Mouse (Mus musculus): ENCODE measurements around the gene Ten1. TPM values are rescaled to one million over a fixed set of nuclear protein-coding genes. Genes with fewer than 3 reads are reported as not detected.
A peak's percentile ranks its signal among the peaks of the same experiment; 100 is the strongest.

The Ten1 gene
- polyA plus RNA-seq, 1 experiment from 2014 or later: 54.9 TPM

- ATAC-seq (ENCODE audit: insufficient read depth, low FRiP score, low TSS enrichment): no peak
- WGBS: 54% methylated on average over 11 of the region's 11 CpGs
- peaks cover 2% of the 10 kb centered on the region; the same call in 1 of the 2 replicates for H3K36me3 ChIP-seq (ENCODE audit: control insufficient read depth, insufficient read depth, low read length)
Measured at GRCm38 (mm10) chr11:116187226-116187930, 11.3 kb upstream of the Ten1 start.

GRCm38 (mm10) chr11:116194619-116195018 lies 4.0 kb upstream of the Ten1 start:
- DNase-seq (ENCODE audit: low spot score): no peak
- Histone ChIP-seq H3K36me3 (ENCODE audit: control insufficient read depth, insufficient read depth, low read length) (no peaks in the 10 kb centered on the region), H3K27me3 (ENCODE audit: control insufficient read depth, insufficient read depth, low read length) (no peaks in the 10 kb centered on the region), H3K27ac (ENCODE audit: low read depth, low read length) (no peak overlapping the region), H3K4me1 (ENCODE audit: control insufficient read depth, insufficient read depth, low read length) (no peaks in the 10 kb centered on the region), H3K4me3 (ENCODE audit: low read depth, low read length) (no peak overlapping the region), H3K4me2 (ENCODE audit: low read depth) (no peak overlapping the region), H3K9ac (ENCODE audit: low read length) (no peak overlapping the region), H3K9me3 (ENCODE audit: control insufficient read depth, low read length) (no peaks in the 10 kb centered on the region)
- WGBS: 96% methylated on average over 8 of the region's 8 CpGs
- no peak for ATAC-seq (ENCODE audit: insufficient read depth, low FRiP score, low TSS enrichment)

More at GRCm38 (mm10) chr11:116187226-116187930, 11.3 kb upstream of the Ten1 start:
- Histone ChIP-seq H3K27me3 (ENCODE audit: control insufficient read depth, insufficient read depth, low read length) (no peaks in the 10 kb centered on the region), H3K9me3 (ENCODE audit: control insufficient read depth, low read length) (no peaks in the 10 kb centered on the region), H3K9ac (ENCODE audit: low read length) (no peak overlapping the region), H3K4me2 (ENCODE audit: low read depth) (no peak overlapping the region), H3K27ac (ENCODE audit: low read depth, low read length) (no peak overlapping the region), H3K4me3 (ENCODE audit: low read depth, low read length) (no peak overlapping the region), H3K4me1 (ENCODE audit: control insufficient read depth, insufficient read depth, low read length) (no peaks in the 10 kb centered on the region)
- DNase-seq (ENCODE audit: low spot score): no peak

- no peak for ATAC-seq (ENCODE audit: insufficient read depth, low FRiP score, low TSS enrichment)
- Histone ChIP-seq H3K4me1 (ENCODE audit: control insufficient read depth, insufficient read depth, low read length) (no peaks in the 10 kb centered on the region), H3K36me3 (ENCODE audit: control insufficient read depth, insufficient read depth, low read length) (no peaks in the 10 kb centered on the region)
Measured at GRCm38 (mm10) chr11:116195252-116195651, 3.4 kb upstream of the Ten1 start.

DNA sequence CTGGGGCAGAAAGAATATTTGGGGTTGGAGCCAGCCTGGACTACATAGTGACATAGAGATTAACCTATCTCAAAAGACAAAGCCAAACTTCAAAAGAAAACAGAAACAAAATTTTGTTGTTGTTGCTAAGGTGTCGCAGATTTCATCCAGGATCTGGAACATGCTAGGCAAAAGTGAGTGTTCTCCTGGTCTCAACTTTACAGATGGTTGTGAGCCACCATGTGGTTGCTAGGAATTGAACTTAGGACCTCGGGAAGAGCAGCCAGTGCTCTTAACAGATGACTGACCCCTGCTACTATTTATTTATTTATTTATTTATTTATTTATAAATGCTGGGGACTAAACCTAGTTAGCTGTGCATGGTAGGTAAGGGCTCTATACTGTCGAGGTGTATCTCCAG lies 2.3 kb upstream of the Ten1 start:
- Histone ChIP-seq H3K36me3 (ENCODE audit: control insufficient read depth, insufficient read depth, low read length) (no peaks in the 10 kb centered on the region), H3K9ac (ENCODE audit: low read length) (no peak overlapping the region), H3K27me3 (ENCODE audit: control insufficient read depth, insufficient read depth, low read length) (no peaks in the 10 kb centered on the region), H3K4me2 (ENCODE audit: low read depth) (no peak overlapping the region), H3K9me3 (ENCODE audit: control insufficient read depth, low read length) (no peaks in the 10 kb centered on the region), H3K4me1 (ENCODE audit: control insufficient read depth, insufficient read depth, low read length) (no peaks in the 10 kb centered on the region), H3K27ac (ENCODE audit: low read depth, low read length) (no peak overlapping the region), H3K4me3 (ENCODE audit: low read depth, low read length) (no peak overlapping the region)
- DNase-seq (ENCODE audit: low spot score) (no peak), ATAC-seq (ENCODE audit: insufficient read depth, low FRiP score, low TSS enrichment) (no peak)
- 86% methylated on average over 3 of the region's 3 CpGs for WGBS

More at GRCm38 (mm10) chr11:116195252-116195651, 3.4 kb upstream of the Ten1 start:
- Histone ChIP-seq H3K27ac (ENCODE audit: low read depth, low read length) (no peak overlapping the region), H3K9ac (ENCODE audit: low read length) (no peak overlapping the region; the same call in 1 of the 2 replicates), H3K9me3 (ENCODE audit: control insufficient read depth, low read length) (no peaks in the 10 kb centered on the region), H3K4me3 (ENCODE audit: low read depth, low read length) (no peak overlapping the region), H3K4me2 (ENCODE audit: low read depth) (no peak overlapping the region), H3K27me3 (ENCODE audit: control insufficient read depth, insufficient read depth, low read length) (no peaks in the 10 kb centered on the region)
- no peak for DNase-seq (ENCODE audit: low spot score)
- 84% methylated on average over 5 of the region's 5 CpGs for WGBS

- no peak overlapping the region for H3K4me2 ChIP-seq (ENCODE audit: low read depth)
- H3K4me1 ChIP-seq (ENCODE audit: control insufficient read depth, insufficient read depth, low read length): no peaks in the 10 kb centered on the region
- H3K4me3 ChIP-seq (ENCODE audit: low read depth, low read length): no peak overlapping the region
- DNase-seq (ENCODE audit: low spot score) (no peak), ATAC-seq (ENCODE audit: insufficient read depth, low FRiP score, low TSS enrichment) (no peak)
- no peak overlapping the region for H3K27ac ChIP-seq (ENCODE audit: low read depth, low read length)
- WGBS: 95% methylated on average over 18 of the region's 18 CpGs
- no peaks in the 10 kb centered on the region for H3K27me3 ChIP-seq (ENCODE audit: control insufficient read depth, insufficient read depth, low read length)
- H3K9me3 ChIP-seq (ENCODE audit: control insufficient read depth, low read length): no peaks in the 10 kb centered on the region
- no peaks in the 10 kb centered on the region for H3K36me3 ChIP-seq (ENCODE audit: control insufficient read depth, insufficient read depth, low read length)
- H3K9ac ChIP-seq (ENCODE audit: low read length): no peak overlapping the region
Measured at GRCm38 (mm10) chr11:116196866-116197583, 1.6 kb upstream of the Ten1 start.

GRCm38 (mm10) chr11:116197584-116197906 lies 1.1 kb upstream of the Ten1 start:
- WGBS: 93% methylated on average over 6 of the region's 6 CpGs
- ATAC-seq (ENCODE audit: insufficient read depth, low FRiP score, low TSS enrichment) (no peak), DNase-seq (ENCODE audit: low spot score) (no peak)
- Histone ChIP-seq H3K9ac (ENCODE audit: low read length) (no peak overlapping the region), H3K4me3 (ENCODE audit: low read depth, low read length) (no peak overlapping the region), H3K27me3 (ENCODE audit: control insufficient read depth, insufficient read depth, low read length) (no peaks in the 10 kb centered on the region), H3K4me2 (ENCODE audit: low read depth) (no peak overlapping the region), H3K4me1 (ENCODE audit: control insufficient read depth, insufficient read depth, low read length) (no peaks in the 10 kb centered on the region), H3K27ac (ENCODE audit: low read depth, low read length) (no peak overlapping the region), H3K36me3 (ENCODE audit: control insufficient read depth, insufficient read depth, low read length) (no peaks in the 10 kb centered on the region), H3K9me3 (ENCODE audit: control insufficient read depth, low read length) (no peaks in the 10 kb centered on the region)

DNA sequence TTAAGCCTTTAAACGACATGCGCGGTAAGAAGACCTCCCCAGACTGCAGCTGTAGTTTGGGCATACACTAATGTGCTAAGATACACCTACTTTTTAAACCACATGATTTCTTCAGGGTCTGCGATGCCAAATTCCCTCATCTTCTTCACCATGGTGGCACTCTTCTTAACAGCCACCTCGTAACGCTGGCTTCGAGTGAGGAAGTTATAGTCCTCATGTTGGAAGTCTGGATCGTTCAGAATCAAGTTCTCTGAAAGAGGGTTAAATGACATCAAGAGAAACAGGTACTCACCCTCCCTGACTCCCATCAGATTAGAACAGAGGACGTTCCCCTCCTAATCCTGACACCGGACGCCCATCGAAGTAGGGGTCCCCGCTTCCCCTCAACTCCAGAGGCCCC lies 523 bp upstream of the Ten1 start:
- Histone ChIP-seq H3K4me1 (ENCODE audit: control insufficient read depth, insufficient read depth, low read length) (no peaks in the 10 kb centered on the region), H3K9me3 (ENCODE audit: control insufficient read depth, low read length) (no peaks in the 10 kb centered on the region), H3K36me3 (ENCODE audit: control insufficient read depth, insufficient read depth, low read length) (no peaks in the 10 kb centered on the region), H3K9ac (ENCODE audit: low read length) (peak overlapping the region; percentile 75), H3K4me3 (ENCODE audit: low read depth, low read length) (peak overlapping the region; percentile 63), H3K27me3 (ENCODE audit: control insufficient read depth, insufficient read depth, low read length) (no peaks in the 10 kb centered on the region), H3K27ac (ENCODE audit: low read depth, low read length) (peak overlapping the region; percentile 89; the same call in 1 of the 2 replicates), H3K4me2 (ENCODE audit: low read depth) (peak overlapping the region; percentile 69)
- DNase-seq (ENCODE audit: low spot score): no peak
- no peak for ATAC-seq (ENCODE audit: insufficient read depth, low FRiP score, low TSS enrichment)
- WGBS: 28% methylated on average over 13 of the region's 13 CpGs

- Histone ChIP-seq H3K27me3 (ENCODE audit: control insufficient read depth, insufficient read depth, low read length) (no peaks in the 10 kb centered on the region), H3K9ac (ENCODE audit: low read length) (no peak overlapping the region), H3K27ac (ENCODE audit: low read depth, low read length) (no peak overlapping the region), H3K4me1 (ENCODE audit: control insufficient read depth, insufficient read depth, low read length) (no peaks in the 10 kb centered on the region), H3K9me3 (ENCODE audit: control insufficient read depth, low read length) (no peaks in the 10 kb centered on the region), H3K36me3 (ENCODE audit: control insufficient read depth, insufficient read depth, low read length) (no peaks in the 10 kb centered on the region), H3K4me3 (ENCODE audit: low read depth, low read length) (no peak overlapping the region), H3K4me2 (ENCODE audit: low read depth) (no peak overlapping the region)
- 93% methylated on average over 2 of the region's 2 CpGs for WGBS
- no peak for ATAC-seq (ENCODE audit: insufficient read depth, low FRiP score, low TSS enrichment)
- DNase-seq (ENCODE audit: low spot score): no peak
Measured at GRCm38 (mm10) chr11:116201151-116201550, 2.5 kb downstream of the Ten1 start.

- H3K4me2 ChIP-seq (ENCODE audit: low read depth): no peak overlapping the region
- ATAC-seq (ENCODE audit: insufficient read depth, low FRiP score, low TSS enrichment) (no peak), DNase-seq (ENCODE audit: low spot score) (no peak)
- H3K9ac ChIP-seq (ENCODE audit: low read length): no peak overlapping the region
- H3K27me3 ChIP-seq (ENCODE audit: control insufficient read depth, insufficient read depth, low read length): no peaks in the 10 kb centered on the region
- no peak overlapping the region for H3K4me3 ChIP-seq (ENCODE audit: low read depth, low read length)
- H3K36me3 ChIP-seq (ENCODE audit: control insufficient read depth, insufficient read depth, low read length): no peaks in the 10 kb centered on the region
- no peaks in the 10 kb centered on the region for H3K4me1 ChIP-seq (ENCODE audit: control insufficient read depth, insufficient read depth, low read length)
- 95% methylated on average over 3 of the region's 3 CpGs for WGBS
- no peak overlapping the region for H3K27ac ChIP-seq (ENCODE audit: low read depth, low read length)
- no peaks in the 10 kb centered on the region for H3K9me3 ChIP-seq (ENCODE audit: control insufficient read depth, low read length)
Measured at GRCm38 (mm10) chr11:116203150-116203549, 4.5 kb downstream of the Ten1 start.

Data from neural tube, embryonic 11.5 days (tissue).